Mouse (Mus musculus) lung, embryonic 14.5 days (tissue): ENCODE results near the gene Ptrh1. TPM values are rescaled to one million over a fixed set of nuclear protein-coding genes. Genes with fewer than 3 reads are reported as not detected.

Experiments
- ATAC-seq: fragments of 200-750 bp; cut with Nextera tagmentation; 2 replicates; pipeline ENCODE4 v1.8.0; 2017; ENCODE audit warnings: mild to moderate bottlenecking, moderate TSS enrichment, moderate library complexity; ENCODE audit not compliant: insufficient read depth
- DNase-seq: peaks from one replicate; pipeline ENCODE4 v3.0.0-alpha.2; 2015
- H3K27ac ChIP-seq: fragments of 300-500 bp; sonication (generic); 2 replicates; pipeline ENCODE4 v1.5.1; 2014; ENCODE audit warnings: low read depth, mild to moderate bottlenecking, moderate library complexity
- H3K27me3 ChIP-seq: fragments of 300-500 bp; sonication (generic); 2 replicates; pipeline ENCODE4 v1.6.1; 2014; ENCODE audit warnings: low read length, control low read depth; ENCODE audit not compliant: insufficient read depth
- H3K36me3 ChIP-seq: fragments of 300-500 bp; sonication (generic); 2 replicates; pipeline ENCODE4 v1.6.1; 2014; ENCODE audit warnings: control low read depth; ENCODE audit not compliant: insufficient read depth
- H3K4me1 ChIP-seq: fragments of 300-500 bp; sonication (generic); 2 replicates; pipeline ENCODE4 v1.6.1; 2014; ENCODE audit warnings: antibody characterized with exemption, control low read depth; ENCODE audit not compliant: insufficient read depth
- H3K4me2 ChIP-seq: fragments of 300-500 bp; sonication (generic); 2 replicates; pipeline ENCODE4 v1.6.1; 2014; ENCODE audit warnings: mild to moderate bottlenecking
- H3K4me3 ChIP-seq: fragments of 300-500 bp; sonication (generic); 2 replicates; pipeline ENCODE4 v1.5.1; 2014; ENCODE audit warnings: low read depth, low read length
- H3K9ac ChIP-seq: fragments of 300-500 bp; sonication (generic); 2 replicates; pipeline ENCODE4 v1.6.1; 2014
- H3K9me3 ChIP-seq: fragments of 300-500 bp; sonication (generic); 2 replicates; pipeline ENCODE4 v1.6.1; 2016; ENCODE audit warnings: low read depth, low read length, control low read depth
- CTCF ChIP-seq: IDR thresholded peaks from 2 replicates; pipeline ENCODE4 v1.5.1; 2016; ENCODE audit warnings: antibody characterized with exemption, low read depth
- WGBS: fragments of 180-500 bp; shearing (Covaris S2); extraction: QIAGEN DNeasy Blood & Tissue Kit; methylation state at CpG from one replicate; pipeline ENCODE4 v1.1.7; 2014; 5-methylcytosine and 5-hydroxymethylcytosine counted together
- polyA plus RNA-seq: library from polyadenylated mRNA; unstranded; fragments of >200 nt; fragmentation: Nextera tagmentation; extraction: Ambion mirVana; gene quantifications from 2 replicates; pipeline ENCODE4 v1.2.1, GENCODE M21; 2014

The Ptrh1 gene
- polyA plus RNA-seq, 1 experiment from 2014 or later: 4.4 TPM

DNA sequence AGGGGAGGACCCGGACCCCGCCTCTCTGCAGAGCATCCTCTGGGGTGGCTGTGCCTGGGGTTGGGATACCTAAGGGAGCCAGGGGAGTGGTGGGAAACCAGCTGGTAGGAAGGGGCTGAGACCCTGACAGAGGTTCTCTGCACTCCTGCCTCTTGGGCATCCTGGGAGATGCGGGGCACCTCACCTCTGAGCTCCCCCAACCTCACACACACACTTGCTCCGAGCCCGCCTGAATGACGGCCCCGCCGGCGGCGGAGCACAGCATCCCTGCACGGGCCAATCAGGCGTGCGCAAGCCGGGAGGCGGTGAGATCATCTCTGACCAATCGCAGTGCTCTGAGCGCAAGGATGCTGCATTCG is 33.4 kb upstream of the Ptrh1 start:
- Histone ChIP-seq H3K9me3 (no peaks in the 10 kb centered on the region), H3K4me1 (no peaks in the 10 kb centered on the region), H3K9ac (no peak overlapping the region), H3K27ac (no peak overlapping the region), H3K27me3 (peaks cover 21% of the 10 kb centered on the region), H3K4me3 (peak overlapping the region; percentile 42; the same call in 1 of the 2 replicates), H3K36me3 (peaks cover 40% of the 10 kb centered on the region), H3K4me2 (peak overlapping the region; percentile 76)
- peak; percentile 31 for DNase-seq
- TF ChIP-seq CTCF: no peak
- 13% methylated on average over 18 of the region's 18 CpGs for WGBS
- ATAC-seq: no peak; the same call in 1 of the 2 replicates

DNA sequence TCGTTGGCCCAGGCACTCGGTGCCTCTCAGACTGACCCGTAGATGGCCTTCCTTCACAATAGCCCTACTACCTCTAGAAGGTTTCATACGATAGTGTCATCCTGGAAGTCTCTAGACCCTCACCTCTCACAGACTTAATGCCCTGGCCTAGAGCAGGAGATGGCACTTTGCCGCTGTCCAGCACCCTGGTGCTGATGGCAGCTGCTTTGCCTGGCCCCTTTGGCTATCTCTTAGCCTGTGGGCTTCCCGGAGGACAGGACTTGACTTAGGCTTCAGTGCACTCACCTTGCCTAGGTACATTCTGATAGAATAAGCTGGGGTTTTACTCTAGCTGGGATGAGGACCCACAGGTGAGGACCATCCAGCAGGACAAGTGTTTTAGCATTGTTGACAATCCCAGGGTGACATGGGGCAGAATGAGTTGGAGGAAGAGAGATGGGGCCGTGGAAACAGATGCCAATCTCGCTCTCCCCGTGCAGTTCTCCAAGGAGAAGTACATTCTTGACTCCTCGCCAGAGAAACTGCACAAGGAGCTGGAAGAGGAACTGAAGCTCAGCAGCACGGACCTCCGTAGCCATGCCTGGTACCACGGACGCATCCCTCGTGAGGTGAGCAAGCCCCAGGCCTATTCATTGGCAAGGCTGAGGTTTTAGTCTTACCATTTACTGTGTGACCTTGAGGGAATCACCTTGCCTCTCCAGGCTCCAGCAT is 31.2 kb upstream of the Ptrh1 start:
- no peaks in the 10 kb centered on the region for H3K4me1 ChIP-seq
- H3K9me3 ChIP-seq: no peaks in the 10 kb centered on the region
- no peak overlapping the region for H3K4me3 ChIP-seq
- H3K4me2 ChIP-seq: no peak overlapping the region
- ATAC-seq (no peak), DNase-seq (peak; percentile 44)
- peaks cover 21% of the 10 kb centered on the region for H3K27me3 ChIP-seq
- no peak overlapping the region for H3K9ac ChIP-seq
- H3K36me3 ChIP-seq: peaks cover 50% of the 10 kb centered on the region
- H3K27ac ChIP-seq: no peak overlapping the region
- no peak for TF ChIP-seq CTCF
- 66% methylated on average over 15 of the region's 15 CpGs for WGBS

DNA sequence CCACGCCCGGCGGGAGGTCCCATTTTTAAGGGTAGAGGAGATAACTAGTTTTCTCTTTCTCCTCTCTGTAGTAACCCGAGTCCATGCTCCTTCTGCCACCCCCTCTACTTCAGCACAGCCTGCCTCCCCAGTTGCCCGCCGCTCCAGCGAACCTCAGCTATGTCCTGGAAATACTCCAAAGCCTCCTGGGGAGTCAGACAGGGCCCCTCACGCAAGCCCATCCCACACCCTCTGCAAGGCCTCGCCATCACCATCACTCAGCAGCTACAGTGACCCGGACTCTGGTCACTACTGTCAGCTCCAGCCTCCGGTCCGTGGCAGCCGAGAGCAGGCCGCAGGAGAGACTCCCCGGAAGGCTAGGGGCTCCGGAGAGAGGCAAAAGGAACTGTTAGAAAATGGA is 26.5 kb upstream of the Ptrh1 start:
- Histone ChIP-seq H3K36me3 (peaks cover 75% of the 10 kb centered on the region), H3K4me3 (no peak overlapping the region), H3K27me3 (no peaks in the 10 kb centered on the region), H3K9me3 (no peaks in the 10 kb centered on the region), H3K27ac (no peak overlapping the region), H3K9ac (no peak overlapping the region), H3K4me1 (no peaks in the 10 kb centered on the region), H3K4me2 (no peak overlapping the region)
- DNase-seq: no peak
- TF ChIP-seq CTCF: no peak
- no peak for ATAC-seq
- WGBS: 74% methylated on average over 16 of the region's 16 CpGs

DNA sequence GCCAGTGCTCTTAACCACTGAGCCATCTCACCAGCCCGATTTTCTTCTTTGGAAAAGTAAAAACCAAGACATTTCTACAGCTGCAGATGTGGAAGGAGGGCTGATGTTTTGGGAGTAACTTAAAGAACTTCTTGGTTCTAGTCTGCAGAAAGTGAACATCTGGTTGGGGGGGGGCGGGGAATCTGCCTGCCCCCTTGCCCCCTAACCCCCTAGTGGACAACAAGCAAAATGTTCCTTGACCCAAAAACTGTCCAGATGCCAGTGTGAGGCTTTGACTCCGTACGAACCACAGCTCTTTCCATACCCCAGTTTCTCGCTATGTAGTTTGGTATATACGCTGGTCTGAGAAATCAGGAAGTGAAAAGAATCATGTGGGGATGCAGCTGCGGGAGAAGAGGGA is 25.4 kb upstream of the Ptrh1 start:
- H3K4me1 ChIP-seq: no peaks in the 10 kb centered on the region
- no peaks in the 10 kb centered on the region for H3K27me3 ChIP-seq
- H3K4me2 ChIP-seq: no peak overlapping the region
- H3K36me3 ChIP-seq: peaks cover 75% of the 10 kb centered on the region; the same call in 1 of the 2 replicates
- no peak overlapping the region for H3K4me3 ChIP-seq
- no peak overlapping the region for H3K27ac ChIP-seq
- DNase-seq (no peak), ATAC-seq (no peak)
- TF ChIP-seq CTCF: peak; percentile 26; the same call in 1 of the 2 replicates
- H3K9ac ChIP-seq: no peak overlapping the region
- WGBS: 66% methylated on average over 7 of the region's 7 CpGs
- no peaks in the 10 kb centered on the region for H3K9me3 ChIP-seq

DNA sequence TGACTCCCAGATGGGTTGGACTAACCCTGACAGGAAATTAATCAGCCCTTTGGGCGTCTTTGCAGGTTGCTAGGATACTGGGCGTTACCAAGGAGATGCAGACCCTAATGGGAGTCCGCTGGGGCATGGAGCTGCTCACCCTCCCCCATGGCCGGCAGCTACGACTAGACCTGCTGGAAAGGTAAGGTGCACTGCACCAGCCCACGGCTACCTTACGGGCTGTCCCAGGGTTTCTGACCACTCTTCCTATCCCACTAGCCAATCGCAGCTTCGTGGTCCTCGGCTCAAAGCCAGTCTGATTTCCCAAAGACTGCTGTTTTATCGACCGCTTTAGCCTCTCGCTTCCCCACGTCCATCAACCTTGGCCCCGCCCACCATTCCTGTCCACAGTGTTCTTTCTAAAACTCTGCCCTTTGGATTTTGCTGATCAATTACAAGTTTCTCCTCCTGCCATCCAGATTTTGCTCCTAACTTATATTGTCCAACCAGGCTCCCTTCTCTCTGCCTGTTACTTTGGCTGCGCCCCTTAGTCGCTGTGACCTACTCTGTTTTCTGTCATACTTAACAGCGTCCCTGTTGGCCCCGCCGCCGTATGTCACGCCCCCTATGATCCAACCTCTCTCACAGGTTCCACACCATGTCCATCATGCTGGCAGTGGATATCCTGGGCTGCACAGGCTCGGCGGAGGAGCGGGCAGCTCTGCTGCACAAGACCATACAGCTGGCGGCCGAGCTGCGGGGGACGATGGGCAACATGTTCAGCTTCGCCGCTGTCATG is 24.5 kb upstream of the Ptrh1 start:
- Histone ChIP-seq H3K4me3 (peak overlapping the region; percentile 34), H3K36me3 (peaks cover 67% of the 10 kb centered on the region; the same call in 1 of the 2 replicates), H3K4me1 (no peaks in the 10 kb centered on the region), H3K9me3 (no peaks in the 10 kb centered on the region), H3K27ac (no peak overlapping the region), H3K4me2 (peak overlapping the region; percentile 60), H3K9ac (peak overlapping the region; percentile 44), H3K27me3 (no peaks in the 10 kb centered on the region)
- WGBS: 15% methylated on average over 31 of the region's 31 CpGs
- ATAC-seq: peak; percentile 91
- peak; percentile 75 for DNase-seq
- TF ChIP-seq CTCF: no peak

DNA sequence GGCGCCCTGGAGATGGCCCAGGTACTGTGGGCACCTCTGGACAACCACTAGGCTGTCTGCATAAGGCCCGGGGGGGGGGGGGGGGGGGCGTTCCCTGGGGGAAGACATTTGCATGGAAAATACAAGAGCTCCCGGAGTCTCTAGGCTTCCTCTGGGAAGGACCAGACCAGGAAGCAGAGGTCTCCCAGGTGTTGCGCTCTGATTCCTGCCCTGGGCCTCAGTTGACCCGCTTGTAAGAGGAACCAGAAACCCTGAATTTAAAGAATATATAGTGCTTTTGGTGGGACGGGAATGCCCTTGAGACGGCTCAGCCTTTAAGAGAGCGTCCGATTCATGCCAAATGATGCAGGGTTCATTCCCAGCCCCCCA is 23.9 kb upstream of the Ptrh1 start:
- Histone ChIP-seq H3K9me3 (no peaks in the 10 kb centered on the region), H3K27ac (no peak overlapping the region), H3K4me2 (peak overlapping the region; percentile 60), H3K9ac (peak overlapping the region; percentile 44; the same call in 1 of the 2 replicates), H3K36me3 (peaks cover 62% of the 10 kb centered on the region; the same call in 1 of the 2 replicates), H3K27me3 (no peaks in the 10 kb centered on the region), H3K4me1 (no peaks in the 10 kb centered on the region), H3K4me3 (peak overlapping the region; percentile 34)
- no peak for ATAC-seq
- TF ChIP-seq CTCF: no peak
- no peak for DNase-seq
- WGBS: 36% methylated on average over 9 of the region's 10 CpGs

DNA sequence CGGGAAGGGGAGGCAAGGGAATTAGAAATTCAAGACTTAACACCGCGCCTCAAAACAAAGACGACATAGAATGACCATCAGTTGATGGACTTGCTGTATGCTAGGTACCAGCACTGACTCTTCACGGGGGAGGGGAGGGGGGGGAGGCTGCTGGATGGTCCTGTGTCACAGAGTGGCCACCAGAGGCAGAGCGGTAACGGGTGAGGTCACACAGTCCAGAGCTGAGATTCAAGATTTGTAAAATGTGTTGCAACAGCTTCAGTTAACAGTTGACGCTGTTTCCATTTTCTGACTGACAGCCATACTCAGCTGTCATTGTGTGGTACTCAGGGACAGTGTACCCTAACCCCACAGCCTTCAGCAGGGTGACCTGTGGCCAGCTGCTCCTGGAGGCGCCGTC is 23.4 kb upstream of the Ptrh1 start:
- DNase-seq: no peak
- 66% methylated on average over 10 of the region's 10 CpGs for WGBS
- H3K27me3 ChIP-seq: no peaks in the 10 kb centered on the region

More for the DNA sequence above, 23.4 kb upstream of the Ptrh1 start:
- TF ChIP-seq CTCF: peak; percentile 40
- Histone ChIP-seq H3K9me3 (no peaks in the 10 kb centered on the region), H3K9ac (no peak overlapping the region), H3K4me2 (peak overlapping the region; percentile 60; the same call in 1 of the 2 replicates), H3K36me3 (peaks cover 56% of the 10 kb centered on the region; the same call in 1 of the 2 replicates), H3K4me1 (no peaks in the 10 kb centered on the region), H3K4me3 (no peak overlapping the region), H3K27ac (no peak overlapping the region)
- ATAC-seq: no peak
